Mouse (Mus musculus) small intestine, adult 2 months (tissue): ENCODE measurements around the gene Nek11.

ENCODE experiments used
- CTCF ChIP-seq: fragments of 200-500 bp; IDR thresholded peaks from 2 replicates; pipeline ENCODE4 v1.5.1; 2012; ENCODE audit warnings: low read depth, mild to moderate bottlenecking, control low read depth, inconsistent platforms, low read length, moderate library complexity, mixed read lengths; ENCODE audit not compliant: insufficient replicate concordance, insufficient read length; ENCODE audit errors: extremely low read depth
- POLR2A ChIP-seq: fragments of 200-500 bp; IDR thresholded peaks from 2 replicates; pipeline ENCODE4 v1.6.1; 2012; ENCODE audit warnings: low read depth, mild to moderate bottlenecking, control low read depth, inconsistent platforms, low read length, moderate library complexity

GRCm38 (mm10) chr9:105263140-105263539 lies 132.2 kb downstream of the Nek11 start:
- TF ChIP-seq POLR2A (no peak), CTCF (no peak)
